ENCODE assay signal across 2 mouse cellular contexts in the genomic region with DNA sequence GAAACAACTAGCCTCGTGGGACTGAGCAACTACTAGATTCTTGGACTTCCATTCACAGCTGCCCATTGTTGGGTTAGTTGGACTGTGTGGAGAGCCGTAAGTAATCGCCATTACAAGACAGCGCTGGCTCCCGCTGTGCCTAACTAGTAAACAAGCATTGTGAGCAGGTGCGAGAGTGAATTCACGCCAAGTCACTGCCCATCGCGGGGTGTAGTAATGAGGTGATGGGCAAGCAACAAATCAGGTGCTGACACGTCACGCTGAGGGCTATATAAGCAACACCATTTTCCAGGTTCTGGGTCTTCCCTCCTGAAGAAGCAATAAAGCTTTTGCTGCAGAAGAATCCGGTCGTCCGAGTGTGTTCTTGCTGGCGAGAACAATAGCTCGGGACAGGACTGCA. TPM values are rescaled to one million over a fixed set of nuclear protein-coding genes. Genes with fewer than 3 reads are reported as not detected.
"Had no signal": no experiment of that assay in that cellular context is flagged by ENCODE, and none has a peak within 500 bp of the region (broad histone marks: within the 10 kb centered on the region; RNA-seq: fewer than 3 reads in every experiment).

No protein-coding gene starts in this region.

RNA-seq across cellular contexts. Expression of gene Gipc2, which starts 29.9 kb away (rescaled TPM):
- total RNA-seq: granulocyte monocyte progenitor cell, adult 5-6 weeks had no signal
- polyA plus RNA-seq: erythroblast, embryonic 14.5 days had no signal
